Mouse (Mus musculus) intestine, embryonic 15.5 days (tissue): ENCODE results near the gene Setdb2. TPM values are rescaled to one million over a fixed set of nuclear protein-coding genes. Genes with fewer than 3 reads are reported as not detected.
"Not testable (repeated sequence)": the region's sequence is repeated elsewhere in the genome, so short reads cannot be mapped to it uniquely, and the experiment has no call there.

Experiments used
- ATAC-seq: fragments of 200-750 bp; cut with Nextera tagmentation; 2 replicates; pipeline ENCODE4 v1.8.0; 2017; ENCODE audit warnings: moderate TSS enrichment, moderate library complexity
- H3K27ac ChIP-seq: fragments of 300-500 bp; sonication (generic); 2 replicates; pipeline ENCODE4 v1.5.1; 2015; ENCODE audit warnings: mild to moderate bottlenecking, inconsistent platforms
- H3K27me3 ChIP-seq: fragments of 300-500 bp; sonication (generic); replicated peaks from 2 replicates; pipeline ENCODE4 v1.6.1; 2015; ENCODE audit warnings: inconsistent platforms
- H3K36me3 ChIP-seq: fragments of 300-500 bp; sonication (generic); 2 replicates; pipeline ENCODE4 v1.6.1; 2015; ENCODE audit warnings: inconsistent platforms
- H3K4me1 ChIP-seq: fragments of 300-500 bp; sonication (generic); replicated peaks from 2 replicates; pipeline ENCODE4 v1.6.1; 2015; ENCODE audit warnings: inconsistent platforms
- H3K4me2 ChIP-seq: fragments of 300-500 bp; sonication (generic); replicated peaks from 2 replicates; pipeline ENCODE4 v1.6.1; 2015; ENCODE audit warnings: mild to moderate bottlenecking, inconsistent platforms
- H3K4me3 ChIP-seq: fragments of 300-500 bp; sonication (generic); replicated peaks from 2 replicates; pipeline ENCODE4 v1.5.1; 2015; ENCODE audit warnings: inconsistent platforms
- H3K9ac ChIP-seq: fragments of 300-500 bp; sonication (generic); 2 replicates; pipeline ENCODE4 v1.6.1; 2015; ENCODE audit warnings: inconsistent platforms
- H3K9me3 ChIP-seq: fragments of 300-500 bp; sonication (generic); 2 replicates; pipeline ENCODE4 v1.6.1; 2016; ENCODE audit warnings: inconsistent platforms
- WGBS: fragments of 180-500 bp; shearing (Covaris S2); methylation state at CpG from one replicate; pipeline ENCODE4 v1.1.7; 2015; 5-methylcytosine and 5-hydroxymethylcytosine counted together
- polyA plus RNA-seq: library from polyadenylated mRNA; unstranded; fragments of >200 nt; fragmentation: Nextera tagmentation; extraction: Ambion mirVana; gene quantifications from 2 replicates; pipeline ENCODE4 v1.2.1, GENCODE M21; 2015

Setdb2 gene
- polyA plus RNA-seq, 1 experiment from 2014 or later, result 9.6 TPM

DNA sequence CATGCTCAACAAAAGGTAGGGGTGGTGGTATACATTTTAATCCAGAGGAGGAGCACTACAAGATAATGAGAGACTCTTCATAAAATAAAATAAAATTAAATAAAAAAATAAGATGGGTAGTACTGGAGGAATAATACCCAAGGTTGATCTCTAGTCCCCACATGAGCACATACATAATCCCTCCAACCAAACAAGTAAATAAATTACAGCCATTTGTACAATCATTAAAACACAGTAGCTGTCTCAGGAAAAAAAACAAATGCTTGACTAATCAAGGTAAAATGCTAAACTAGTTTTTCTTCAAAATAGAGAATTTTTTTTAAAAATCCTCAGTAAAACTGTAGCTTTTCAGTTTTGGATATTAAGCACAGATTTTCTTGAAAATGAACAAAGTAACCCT is 5.5 kb downstream of the Setdb2 start:
- Histone ChIP-seq H3K4me2 (no peak overlapping the region), H3K9me3 (no peaks in the 10 kb centered on the region), H3K4me1 (0 out of 2 replicates have a peak, but pooled peaks cover 3% of the 10 kb centered on the region), H3K4me3 (no peak overlapping the region), H3K27ac (no peak overlapping the region), H3K36me3 (no peaks in the 10 kb centered on the region), H3K9ac (no peak overlapping the region), H3K27me3 (no peaks in the 10 kb centered on the region)
- ATAC-seq, result no peak

DNA sequence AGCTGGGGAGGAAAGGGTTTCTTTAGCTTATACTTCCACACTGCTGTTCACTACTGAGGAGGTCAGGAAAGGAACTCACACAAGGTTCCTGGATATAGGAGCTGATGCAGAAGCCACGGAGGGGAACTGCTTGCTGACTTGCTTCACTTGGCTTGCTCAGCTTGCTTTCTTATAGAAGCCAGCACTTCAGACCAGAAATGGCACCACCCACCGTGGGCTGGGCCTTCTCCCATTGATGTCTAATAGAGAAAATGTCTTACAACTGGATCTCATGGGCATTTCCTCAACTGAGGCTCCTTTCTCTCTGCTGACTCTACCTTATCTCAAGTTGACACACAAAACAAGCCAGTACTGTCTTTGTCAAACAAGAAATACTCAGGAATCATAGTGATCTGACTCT is 6.8 kb downstream of the Setdb2 start:
- 65% methylated on average over 2 of the region's 2 CpGs for WGBS
- Histone ChIP-seq H3K9ac (no peak overlapping the region), H3K4me1 (no peaks in the 10 kb centered on the region), H3K9me3 (no peaks in the 10 kb centered on the region), H3K27ac (no peak overlapping the region), H3K4me2 (no peak overlapping the region), H3K27me3 (no peaks in the 10 kb centered on the region), H3K4me3 (no peak overlapping the region), H3K36me3 (no peaks in the 10 kb centered on the region)
- ATAC-seq, result no peak

DNA sequence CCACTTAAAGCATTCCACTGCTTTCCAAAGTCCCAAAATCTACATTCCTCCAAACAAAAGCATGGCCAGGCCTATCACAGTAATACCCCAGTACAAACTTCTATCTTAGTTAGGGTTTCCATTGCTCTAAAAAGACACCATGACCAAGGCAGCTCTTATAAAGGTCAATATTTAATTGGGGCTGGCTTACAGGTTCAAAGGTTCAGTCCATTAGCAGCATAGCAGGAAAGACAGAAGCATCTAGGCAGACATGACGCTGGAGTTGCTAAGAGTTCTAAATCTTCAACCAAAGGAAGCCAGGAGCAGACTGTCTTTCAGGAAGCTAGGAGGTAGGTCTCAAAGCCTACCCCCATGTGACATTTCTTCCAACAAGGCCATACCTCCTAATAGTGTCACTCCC is 10.1 kb downstream of the Setdb2 start:
- Histone ChIP-seq H3K4me3 (no peak overlapping the region), H3K9me3 (no peaks in the 10 kb centered on the region), H3K4me1 (no peaks in the 10 kb centered on the region), H3K27me3 (no peaks in the 10 kb centered on the region), H3K9ac (no peak overlapping the region), H3K27ac (no peak overlapping the region), H3K36me3 (0 out of 2 replicates have a peak, but pooled peaks cover 3% of the 10 kb centered on the region), H3K4me2 (no peak overlapping the region)
- ATAC-seq, result no peak
- 79% methylated on average over 1 of the region's 1 CpGs for whole genome bisulfite sequencing

DNA sequence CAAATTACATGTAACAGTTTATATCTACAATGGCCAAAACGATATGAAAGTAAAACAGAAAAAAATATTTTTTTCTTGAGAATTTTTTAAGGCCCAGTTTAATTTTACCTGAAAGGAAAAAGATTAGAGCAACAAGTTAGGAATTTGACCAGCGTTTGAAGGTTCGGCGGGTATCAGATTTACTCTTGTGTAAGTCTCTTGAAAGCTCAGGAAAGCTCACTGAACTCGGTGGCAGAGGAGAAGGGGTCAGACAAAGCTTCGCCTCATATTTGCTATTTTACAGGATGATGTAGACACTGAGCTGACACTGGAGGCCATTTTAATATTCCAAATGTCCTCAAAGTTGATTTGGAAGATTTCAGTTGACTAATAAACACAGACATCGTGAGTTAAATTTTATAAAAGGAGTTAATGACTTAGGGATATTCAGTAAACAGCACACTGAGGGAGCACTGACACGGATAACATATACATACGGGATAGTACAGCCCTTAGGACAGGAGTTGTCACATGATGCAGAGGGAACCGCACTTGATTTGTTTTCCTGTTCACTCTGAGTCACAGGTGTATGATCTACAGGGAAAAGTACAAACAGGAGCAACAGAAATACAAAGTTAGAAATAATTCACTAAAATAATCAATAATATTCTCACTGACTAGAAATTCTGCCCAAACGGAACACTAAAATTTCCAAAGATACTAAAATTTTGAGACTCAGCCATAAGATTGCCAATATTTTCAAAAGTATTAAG is 17.6 kb downstream of the Setdb2 start:
- ATAC-seq, result no peak
- 86% methylated on average over 11 of the region's 11 CpGs for WGBS

DNA sequence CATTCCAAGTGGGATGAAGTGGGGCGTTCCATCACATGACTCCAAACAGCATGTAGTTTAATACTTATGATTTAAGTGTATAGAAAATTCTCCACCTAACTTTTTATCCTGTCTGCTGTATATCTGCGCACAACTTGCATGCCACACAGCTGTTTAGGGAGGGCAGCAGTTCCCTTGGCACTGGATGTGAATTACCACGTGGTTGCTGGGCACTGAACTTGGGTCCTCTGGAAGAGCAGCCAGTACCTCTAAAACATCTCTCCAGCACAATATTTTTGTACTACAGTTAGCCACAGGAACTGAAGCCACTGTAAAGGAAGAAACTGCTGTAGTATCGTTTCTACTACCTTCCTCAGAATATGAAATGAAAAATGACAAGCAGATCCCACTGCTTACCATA is 22.5 kb downstream of the Setdb2 start:
- Histone ChIP-seq H3K27me3 (no peaks in the 10 kb centered on the region), H3K9me3 (no peaks in the 10 kb centered on the region), H3K4me1 (no peaks in the 10 kb centered on the region), H3K4me2 (no peak overlapping the region), H3K4me3 (no peak overlapping the region), H3K27ac (no peak overlapping the region), H3K36me3 (no peaks in the 10 kb centered on the region), H3K9ac (no peak overlapping the region)
- no peak for ATAC-seq
- WGBS, result 81% methylated on average over 4 of the region's 4 CpGs

More for the DNA sequence above, 17.6 kb downstream of the Setdb2 start:
- Histone ChIP-seq H3K4me2 (no peak overlapping the region), H3K4me1 (no peaks in the 10 kb centered on the region), H3K27me3 (no peaks in the 10 kb centered on the region), H3K9me3 (no peaks in the 10 kb centered on the region), H3K27ac (no peak overlapping the region), H3K36me3 (0 out of 2 replicates have a peak, but pooled peaks cover under 1% of the 10 kb centered on the region), H3K9ac (no peak overlapping the region), H3K4me3 (no peak overlapping the region)

DNA sequence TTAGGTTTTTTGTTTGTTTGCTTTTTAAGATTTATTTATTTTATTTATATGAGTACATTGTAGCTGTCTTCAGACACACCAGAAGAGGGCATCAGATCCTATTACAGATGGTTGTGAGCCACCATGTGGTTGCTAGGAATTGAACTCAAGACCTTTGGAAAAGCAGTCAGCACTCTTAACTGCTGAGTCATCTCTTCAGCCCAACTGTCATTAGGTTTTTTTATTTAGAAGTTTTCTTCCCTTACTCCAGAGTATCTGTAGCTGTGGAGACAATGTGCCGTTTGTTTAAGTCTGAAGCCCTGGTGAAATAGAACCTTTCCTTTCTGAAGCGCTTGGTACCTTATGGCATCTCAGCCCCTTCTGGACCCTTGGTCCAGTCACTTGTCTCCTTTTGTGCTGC is 25.7 kb downstream of the Setdb2 start:
- not testable (repeated sequence) for H3K9me3 ChIP-seq, H3K27me3 ChIP-seq, H3K4me2 ChIP-seq, H3K36me3 ChIP-seq, H3K9ac ChIP-seq, H3K4me3 ChIP-seq, H3K27ac ChIP-seq, ATAC-seq, H3K4me1 ChIP-seq
- 98% methylated on average over 2 of the region's 2 CpGs for WGBS

DNA sequence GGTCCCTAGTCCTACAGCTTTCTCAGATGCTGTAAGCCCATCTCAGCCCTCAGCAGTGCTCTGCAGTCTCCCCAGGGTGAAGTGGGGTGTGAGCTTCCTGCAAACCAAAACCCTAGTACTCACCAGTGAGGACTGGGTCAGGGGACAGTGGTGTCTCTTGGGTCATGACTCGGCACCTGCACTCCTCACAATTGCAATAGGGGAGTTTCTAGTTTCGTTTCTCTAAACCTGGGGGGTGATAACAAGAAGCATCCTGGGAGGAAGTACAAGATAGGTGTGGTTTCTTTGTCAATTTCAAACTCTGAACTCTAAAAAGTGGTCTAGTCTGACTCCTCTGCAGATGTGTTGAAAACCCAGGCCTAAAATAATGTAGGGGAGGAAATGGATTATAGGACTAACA is 43.7 kb downstream of the Setdb2 start:
- WGBS, result 68% methylated on average over 2 of the region's 2 CpGs
- no peaks in the 10 kb centered on the region for H3K9me3 ChIP-seq
- no peak overlapping the region for H3K4me2 ChIP-seq
- H3K4me3 ChIP-seq, result no peak overlapping the region
- H3K36me3 ChIP-seq, result no peaks in the 10 kb centered on the region
- ATAC-seq, result no peak
- H3K27ac ChIP-seq, result no peak overlapping the region
- H3K4me1 ChIP-seq, result no peaks in the 10 kb centered on the region
- no peak overlapping the region for H3K9ac ChIP-seq
- H3K27me3 ChIP-seq, result no peaks in the 10 kb centered on the region

DNA sequence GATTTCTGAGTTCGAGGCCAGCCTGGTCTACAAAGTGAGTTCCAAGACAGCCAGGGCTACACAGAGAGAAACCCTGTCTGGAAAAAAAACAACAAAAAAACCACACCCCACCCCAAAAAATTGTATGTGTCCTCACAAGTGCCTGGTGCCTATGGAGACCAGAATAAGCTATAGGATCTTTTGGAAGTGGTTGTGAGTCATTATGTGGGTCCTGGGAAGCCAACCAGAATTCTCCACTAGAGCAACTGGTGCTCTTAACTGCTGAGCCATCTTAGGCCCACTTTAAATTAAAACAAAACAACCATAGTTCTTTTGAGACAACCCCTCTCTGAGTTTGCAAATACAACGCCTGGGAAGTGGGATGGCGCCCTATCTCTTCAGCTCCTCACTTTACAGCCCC is 45.4 kb downstream of the Setdb2 start, which contains the start of gene Phf11c:
Phf11c (minus strand) TSS at position 101 of the 400 bp plus-strand sequence.
- no peak for ATAC-seq
- H3K4me3 ChIP-seq, result no peak within 1 kb of the TSS
- H3K9ac ChIP-seq, result no peak within 1 kb of the TSS
- H3K27me3 ChIP-seq, result no peaks in the 10 kb centered on the region
- no peak within 1 kb of the TSS for H3K27ac ChIP-seq
- H3K36me3 ChIP-seq, result no peaks in the 10 kb centered on the region
- no peaks in the 10 kb centered on the region for H3K4me1 ChIP-seq
- H3K9me3 ChIP-seq, result no peaks in the 10 kb centered on the region
- no peak within 1 kb of the TSS for H3K4me2 ChIP-seq
- 86% methylated on average over 3 of the region's 3 CpGs for WGBS

DNA sequence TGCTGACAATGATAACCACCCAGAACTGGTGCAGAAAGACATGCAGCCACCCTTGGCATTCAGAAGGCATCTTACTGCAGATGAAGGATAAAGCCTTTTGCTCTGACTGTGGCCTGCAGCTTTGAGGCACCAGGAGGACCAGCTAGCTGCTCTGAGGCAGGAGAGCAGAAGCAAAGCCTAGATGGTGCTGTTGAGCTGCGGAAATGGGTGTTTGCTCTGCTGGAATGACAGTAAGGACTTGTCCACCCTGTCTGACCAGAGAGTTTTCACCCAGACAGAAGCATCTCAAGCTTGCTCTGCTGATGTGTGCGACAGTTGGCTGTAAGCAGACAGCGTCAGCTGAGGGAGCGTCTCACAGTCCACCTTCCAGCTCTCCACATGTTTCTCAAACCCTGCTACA is 50.5 kb downstream of the Setdb2 start:
- not testable (repeated sequence) for H3K4me1 ChIP-seq, H3K36me3 ChIP-seq, H3K9ac ChIP-seq, H3K9me3 ChIP-seq, H3K27ac ChIP-seq, H3K4me3 ChIP-seq, ATAC-seq, H3K4me2 ChIP-seq, H3K27me3 ChIP-seq
- WGBS, result 48% methylated on average over 4 of the region's 4 CpGs

DNA sequence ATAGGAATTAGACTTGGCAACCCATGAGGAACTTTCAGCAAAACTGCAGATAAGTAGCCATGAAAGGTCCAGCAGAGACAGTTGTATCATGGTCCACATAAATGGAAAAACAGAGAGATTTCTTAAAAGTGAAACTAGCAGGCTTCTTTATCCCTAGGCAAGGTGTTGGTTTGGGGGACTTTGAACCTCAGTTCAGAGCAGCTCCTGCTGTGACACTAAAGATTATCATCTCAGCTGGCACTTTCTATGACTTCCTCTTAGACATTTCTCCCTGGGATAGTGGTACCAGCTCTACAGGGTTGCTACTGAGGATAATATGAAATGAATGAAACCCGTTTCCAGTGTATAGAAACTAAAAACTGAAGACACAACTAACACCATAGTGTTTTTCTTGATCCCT is 51.2 kb downstream of the Setdb2 start:
- Histone ChIP-seq H3K27me3 (no peaks in the 10 kb centered on the region), H3K4me1 (no peaks in the 10 kb centered on the region), H3K27ac (no peak overlapping the region), H3K4me3 (no peak overlapping the region), H3K4me2 (no peak overlapping the region), H3K9ac (no peak overlapping the region), H3K9me3 (no peaks in the 10 kb centered on the region), H3K36me3 (no peaks in the 10 kb centered on the region)
- 59% methylated on average over 1 of the region's 1 CpGs for WGBS
- ATAC-seq, result peak; percentile 71

DNA sequence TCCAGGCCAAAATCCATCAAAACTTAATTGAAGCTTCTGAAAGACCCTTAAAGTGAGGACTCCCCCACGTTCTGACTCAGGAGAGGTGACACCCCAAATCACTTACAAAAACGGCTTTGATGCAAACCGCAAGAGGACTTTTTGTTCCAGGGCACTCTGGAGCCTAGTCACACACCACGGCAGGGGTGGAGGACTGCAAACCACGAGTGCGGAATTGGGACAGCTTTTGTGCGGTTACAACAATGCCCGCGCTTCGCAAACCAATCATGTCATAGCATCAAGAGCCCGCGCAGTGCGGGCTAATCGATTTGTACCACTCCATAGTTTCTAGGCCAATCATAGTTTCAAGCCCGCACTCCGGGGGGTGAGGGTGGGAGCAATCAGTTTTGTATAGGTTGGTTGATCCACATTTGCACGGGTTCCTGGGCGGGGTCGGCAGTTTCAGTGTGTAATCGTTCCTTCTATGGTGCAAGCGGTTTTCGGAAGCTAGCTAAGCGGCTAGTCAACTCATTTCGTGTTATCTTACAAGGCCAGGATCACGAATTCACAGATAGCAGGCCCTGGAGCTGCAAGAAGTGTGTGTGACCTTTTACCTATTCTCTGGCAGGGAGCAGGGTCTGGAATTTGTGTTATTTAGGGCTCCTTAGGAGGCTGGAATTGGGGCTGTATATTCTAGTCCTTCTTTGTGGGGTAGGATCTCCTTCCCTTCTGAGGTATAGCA is 70.2 kb downstream of the Setdb2 start:
- H3K36me3 ChIP-seq, result no peaks in the 10 kb centered on the region
- H3K4me3 ChIP-seq, result no peak overlapping the region
- H3K9ac ChIP-seq, result no peak overlapping the region
- no peak overlapping the region for H3K4me2 ChIP-seq
- ATAC-seq, result no peak
- H3K9me3 ChIP-seq, result no peaks in the 10 kb centered on the region
- 93% methylated on average over 25 of the region's 25 CpGs for WGBS
- no peaks in the 10 kb centered on the region for H3K4me1 ChIP-seq
- no peaks in the 10 kb centered on the region for H3K27me3 ChIP-seq
- no peak overlapping the region for H3K27ac ChIP-seq

DNA sequence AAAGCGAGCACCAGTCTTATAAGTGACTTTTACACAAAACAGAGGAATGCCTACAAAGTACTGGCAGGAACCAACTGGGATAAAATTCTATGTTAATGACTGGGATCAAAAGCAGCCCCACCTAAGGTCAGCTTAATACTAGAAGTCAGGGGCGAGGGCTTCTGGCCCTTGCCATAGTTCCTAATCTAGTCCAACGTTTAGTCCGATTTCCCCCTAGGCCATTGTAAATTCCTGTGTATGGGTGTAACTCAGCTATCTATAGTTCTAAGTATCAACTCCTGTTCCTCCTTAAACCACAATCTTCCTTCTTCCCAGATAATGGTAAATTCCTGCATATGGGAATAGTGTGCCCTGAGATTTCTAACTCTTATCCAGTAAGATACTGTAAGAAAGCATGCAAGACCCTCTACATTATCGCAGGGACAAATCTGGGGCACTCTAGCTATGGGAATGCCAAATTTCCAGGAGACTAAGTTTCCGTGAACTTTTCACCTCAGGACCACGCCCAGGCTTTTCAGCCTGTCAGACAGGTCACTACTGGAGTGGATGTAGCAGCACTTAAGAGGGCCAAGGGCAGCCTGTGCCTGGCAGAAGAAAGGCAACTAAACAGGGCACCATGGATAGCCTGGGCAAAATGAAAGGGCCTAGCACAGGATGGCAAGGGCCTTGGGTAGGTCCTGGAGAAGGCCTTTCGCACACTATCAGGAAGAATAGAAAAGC is 74.1 kb downstream of the Setdb2 start:
- Histone ChIP-seq H3K4me2 (no peak overlapping the region), H3K4me1 (no peaks in the 10 kb centered on the region), H3K9me3 (no peaks in the 10 kb centered on the region), H3K9ac (no peak overlapping the region), H3K4me3 (no peak overlapping the region), H3K36me3 (no peaks in the 10 kb centered on the region), H3K27ac (no peak overlapping the region), H3K27me3 (no peaks in the 10 kb centered on the region)
- 68% methylated on average over 8 of the region's 8 CpGs for WGBS
- ATAC-seq, result no peak; the same call in 1 of the 2 replicates
